Mouse (Mus musculus) embryonic fibroblast, embryonic 13.5 days (primary cell): ENCODE measurements at regions not wholly inside any gene's neighbourhood (a gene's known extent, or its start where the extent isn't known, plus 50 kb on each side); places are given as distances from the start of the nearest gene placed in this dataset.

ENCODE experiments used
- CTCF ChIP-seq: IDR thresholded peaks from 2 replicates; pipeline ENCODE4 v1.5.1; 2011; ENCODE audit warnings: mild to moderate bottlenecking, control low read depth, low read length, moderate library complexity, borderline replicate concordance; ENCODE audit not compliant: insufficient read depth
- POLR2A ChIP-seq: IDR thresholded peaks from 2 replicates; pipeline ENCODE4 v1.6.1; 2011; ENCODE audit warnings: low read depth, mild to moderate bottlenecking, control low read depth, low read length, moderate library complexity

DNA sequence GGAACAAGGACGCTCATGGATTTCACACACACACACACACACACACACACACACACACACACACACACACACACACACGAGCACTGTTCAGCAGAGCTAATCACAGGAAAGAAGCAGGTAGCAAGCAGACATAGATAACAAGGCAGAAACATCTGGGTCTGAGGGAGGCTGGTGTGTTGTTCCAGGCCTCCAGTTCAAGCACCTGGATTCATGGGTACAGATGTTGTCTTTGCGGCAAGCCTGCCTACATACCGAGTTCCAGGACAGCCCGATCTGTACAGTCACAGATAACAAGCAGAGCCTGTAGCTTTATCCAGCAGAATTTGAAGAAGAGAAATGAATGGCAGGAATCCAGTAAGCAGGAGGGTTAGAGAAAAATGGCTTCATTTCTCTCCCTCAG is 55.0 kb upstream of the Adgrl2 start:
- TF ChIP-seq POLR2A (no peak), CTCF (no peak)
